In genomic region chr10:53397846-53398539, GRCm38 (mm10) we compare ENCODE assay signal across 8 mouse cellular contexts. TPM values are rescaled to one million over a fixed set of nuclear protein-coding genes. Genes with fewer than 3 reads are reported as not detected.
DNase-seq lines count a peak whose midpoint lies in the region; ATAC-seq and TF ChIP-seq lines count a peak whose summit lies in the region.

No protein-coding gene starts in this region.

- H3K4me1 ChIP-seq in kidney, postnatal 0 days (replicated peaks; ENCODE audit: insufficient read depth, low read length), result no peaks in the 10 kb centered on the region
- peaks cover 8% of the 10 kb centered on the region for H3K4me1 ChIP-seq in embryonic fibroblast, embryonic 13.5 days (ENCODE audit: control insufficient read depth, insufficient read depth, low read length)
- peaks cover 6% of the 10 kb centered on the region; the same call in 1 of the 2 replicates for H3K4me1 ChIP-seq in limb, embryonic 15.5 days

- TF ChIP-seq CTCF in kidney, postnatal 0 days (IDR thresholded peaks at IDR 0.05; ENCODE audit: low read depth), result no peak
- no peak for TF ChIP-seq CTCF in embryonic fibroblast, embryonic 13.5 days (IDR thresholded peaks at IDR 0.05; ENCODE audit: borderline replicate concordance, insufficient read depth, low read length)

- peak overlapping the region; percentile 55 for H3K27ac ChIP-seq in kidney, postnatal 0 days
- H3K27ac ChIP-seq in embryonic fibroblast, embryonic 13.5 days (ENCODE audit: insufficient read depth, low read length), result 0 out of 2 replicates have a peak overlapping the region, but pooled peaks have one; percentile 0
- peak overlapping the region; percentile 80 for H3K27ac ChIP-seq in limb, embryonic 15.5 days

- H3K36me3 ChIP-seq in kidney, postnatal 0 days (ENCODE audit: insufficient read depth, low read length), result no peaks in the 10 kb centered on the region
- H3K36me3 ChIP-seq in limb, embryonic 15.5 days, result no peaks in the 10 kb centered on the region

- H3K27me3 ChIP-seq in kidney, postnatal 0 days (ENCODE audit: insufficient read depth, low read length), result no peaks in the 10 kb centered on the region
- no peaks in the 10 kb centered on the region for H3K27me3 ChIP-seq in limb, embryonic 15.5 days

- no peak for ATAC-seq in kidney, postnatal 0 days (replicated peaks; ENCODE audit: low FRiP score, low read depth)
- peak; percentile 68; the same call in 1 of the 2 replicates for ATAC-seq in limb, embryonic 15.5 days (ENCODE audit: insufficient number of reproducible peaks, low FRiP score, low TSS enrichment, low read depth)
- ATAC-seq in neutrophil, adult 5-6 weeks (ENCODE audit: extremely low read depth, insufficient number of reproducible peaks, low FRiP score, poor library complexity, severe bottlenecking), result peak; percentile 41; the same call in 1 of the 2 replicates

- H3K4me3 ChIP-seq in kidney, postnatal 0 days (replicated peaks; ENCODE audit: low read depth, low read length), result peak overlapping the region; percentile 20
- H3K4me3 ChIP-seq in embryonic fibroblast, embryonic 13.5 days (ENCODE audit: insufficient read depth, low read length), result no peak overlapping the region
- H3K4me3 ChIP-seq in limb, embryonic 15.5 days, result peak overlapping the region; percentile 24

- 42% methylated on average over 10 of the region's 10 CpGs for WGBS in kidney, postnatal 0 days
- WGBS in limb, embryonic 15.5 days, result 31% methylated on average over 10 of the region's 10 CpGs

- peak overlapping the region; percentile 42 for H3K4me2 ChIP-seq in kidney, postnatal 0 days (ENCODE audit: low read length)
- H3K4me2 ChIP-seq in limb, embryonic 15.5 days, result peak overlapping the region; percentile 35

- no peaks in the 10 kb centered on the region for H3K9me3 ChIP-seq in kidney, postnatal 0 days (replicated peaks; ENCODE audit: low read length)
- no peaks in the 10 kb centered on the region for H3K9me3 ChIP-seq in limb, embryonic 15.5 days

- peak; percentile 57 for DNase-seq in kidney, postnatal 0 days (ENCODE audit: low spot score)
- DNase-seq in kidney, postnatal 25 days, result no peak
- DNase-seq in thymus, postnatal 36 days, result no peak
- no peak for DNase-seq in natural killer cell, adult 2 months (ENCODE audit: low spot score in 2 of 2)
- no peak for DNase-seq in frontal cortex, postnatal 36 days (ENCODE audit: low spot score in 2 of 2)

- peak overlapping the region; percentile 28; the same call in 1 of the 2 replicates for H3K9ac ChIP-seq in kidney, postnatal 0 days (ENCODE audit: low read depth, low read length)
- no peak overlapping the region for H3K9ac ChIP-seq in limb, embryonic 15.5 days

- TF ChIP-seq POLR2A in embryonic fibroblast, embryonic 13.5 days (IDR thresholded peaks at IDR 0.05; ENCODE audit: low read depth, low read length), result no peak

RNA-seq across cellular contexts. Expression of gene Cep85l, which starts 18.2 kb away (rescaled TPM):
- 4.3 and 4.7 TPM in 2 replicates for polyA plus RNA-seq in kidney, postnatal 0 days (2015; fragmentation: Nextera tagmentation; extraction: Ambion mirVana)
- polyA plus RNA-seq in embryonic fibroblast, embryonic 13.5 days (2011; ENCODE audit: insufficient read length, low read depth, missing spikeins), result 6.9 and 11.1 TPM in 2 replicates
- 5.9 and 6.8 TPM in 2 replicates for polyA plus RNA-seq in limb, embryonic 15.5 days (2015; fragmentation: Nextera tagmentation; extraction: Ambion mirVana)
- total RNA-seq in neutrophil, adult 5-6 weeks (2017), result 17.3 and 18.3 TPM in 2 replicates

Comparison
In these comparisons a context has a peak if more than half of its experiments do, and no peak if none do; other contexts are left out.
1. H3K27ac ChIP-seq: peak in every context shown above with its lines; median percentile 80 in limb, embryonic 15.5 days; 55 in kidney, postnatal 0 days; 0 in embryonic fibroblast, embryonic 13.5 days.